Mouse (Mus musculus): ENCODE measurements around the gene Teddm1a.

DNA sequence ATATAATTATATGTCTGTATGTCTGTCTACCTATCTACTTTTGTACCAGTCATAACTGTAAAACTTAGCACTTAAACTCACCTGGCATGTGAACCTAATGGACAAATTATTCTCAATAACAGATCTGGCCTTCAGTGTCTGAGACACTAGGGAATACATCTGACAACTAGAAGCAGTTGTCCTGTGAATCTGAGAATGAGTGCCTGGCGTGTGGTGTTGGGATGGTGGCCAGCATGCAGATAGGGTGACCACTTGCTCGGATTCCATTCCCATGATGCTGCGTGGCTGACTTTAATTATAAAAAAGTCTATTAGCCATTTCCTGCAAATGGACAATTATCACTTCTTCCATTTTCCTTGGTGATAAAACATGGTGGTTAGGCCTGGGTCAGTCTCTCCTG, 14.3 kb downstream of the Teddm1a start:
- TF ChIP-seq POLR2A (IDR thresholded peaks at IDR 0.05; ENCODE audit: insufficient read depth, low read depth, low read length) = no peak
- no peak for TF ChIP-seq CTCF (IDR thresholded peaks at IDR 0.05)
